Comparison of ENCODE assay signal across 18 mouse cellular contexts in the genomic region with DNA sequence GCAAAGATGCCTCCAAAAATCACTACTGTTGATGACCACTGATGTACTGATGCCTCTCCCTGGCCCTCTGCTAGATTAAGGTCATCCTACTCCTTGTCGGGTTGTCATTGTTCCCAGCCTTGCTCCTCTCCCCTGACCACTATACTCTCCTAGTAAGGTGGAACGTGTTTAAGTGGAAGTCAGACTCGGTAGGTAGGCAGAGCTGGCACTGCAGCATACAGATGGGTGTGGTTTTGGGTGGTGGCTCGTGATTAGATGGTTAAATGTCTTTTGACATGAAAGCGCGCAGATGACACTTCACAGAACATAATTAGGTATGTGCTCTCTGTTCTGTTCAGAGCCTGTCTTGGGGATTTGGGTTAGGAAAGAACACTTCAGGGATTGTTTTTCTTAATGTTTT. TPM values are rescaled to one million over a fixed set of nuclear protein-coding genes. Genes with fewer than 3 reads are reported as not detected.
DNase-seq lines count a peak whose midpoint lies in the region; ATAC-seq lines count a peak whose summit lies in the region.
"Had no signal": no experiment of that assay in that cellular context is flagged by ENCODE, and none has a peak within 500 bp of the region (broad histone marks: within the 10 kb centered on the region; RNA-seq: fewer than 3 reads in every experiment).

No protein-coding gene starts in this region.

- H3K27ac ChIP-seq in heart, embryonic 12.5 days (ENCODE audit: poor library complexity, severe bottlenecking), result 0 out of 2 replicates have a peak overlapping the region, but pooled peaks have one; percentile 17
- peak overlapping the region; percentile 97 for H3K27ac ChIP-seq in liver, embryonic 13.5 days
- no peak overlapping the region for H3K27ac ChIP-seq in midbrain, embryonic 15.5 days
- H3K27ac ChIP-seq: forebrain, embryonic 13.5 days; hindbrain, embryonic 14.5 days; lung, embryonic 15.5 days had no signal

- no peak for DNase-seq in heart, postnatal 10 days
- peak; percentile 77 for DNase-seq in c-Kit-positive CD71-positive TER-119-positive erythroid progenitor cells, embryonic 14.5 days (ENCODE audit: low spot score)
- DNase-seq in liver, embryonic 13.5 days, result peak; percentile 73
- peak; percentile 22 to 31 for DNase-seq in spleen, postnatal 14 days (ENCODE audit: low spot score in 2 of 2)
- DNase-seq in layer of hippocampus, adult 9-11 months, result no peak
- DNase-seq in kidney, postnatal 36 days, result no peak
- DNase-seq: adrenal gland, postnatal 36 days; kidney, adult 2 months; left cerebral cortex, postnatal 4 days; retina, postnatal 1 day; thymus, postnatal 25 days had no signal

- peaks cover 18% of the 10 kb centered on the region for H3K4me1 ChIP-seq in heart, embryonic 12.5 days (replicated peaks)
- peaks cover 60% of the 10 kb centered on the region for H3K4me1 ChIP-seq in liver, embryonic 13.5 days (replicated peaks)
- no peaks in the 10 kb centered on the region for H3K4me1 ChIP-seq in midbrain, embryonic 15.5 days
- H3K4me1 ChIP-seq: forebrain, embryonic 13.5 days; lung, embryonic 15.5 days had no signal

- no peak overlapping the region for H3K4me3 ChIP-seq in heart, embryonic 12.5 days
- peak overlapping the region; percentile 69 for H3K4me3 ChIP-seq in liver, embryonic 13.5 days (replicated peaks)
- no peak overlapping the region for H3K4me3 ChIP-seq in midbrain, embryonic 15.5 days
- H3K4me3 ChIP-seq: forebrain, embryonic 13.5 days; lung, embryonic 15.5 days; megakaryocyte, embryonic 14.5 days had no signal

- H3K9me3 ChIP-seq in heart, embryonic 12.5 days (replicated peaks), result no peaks in the 10 kb centered on the region
- H3K9me3 ChIP-seq in liver, embryonic 13.5 days (replicated peaks), result no peaks in the 10 kb centered on the region
- H3K9me3 ChIP-seq in midbrain, embryonic 15.5 days, result no peaks in the 10 kb centered on the region
- H3K9me3 ChIP-seq: forebrain, embryonic 13.5 days; lung, embryonic 15.5 days; megakaryocyte, embryonic 14.5 days had no signal

- H3K4me2 ChIP-seq in heart, embryonic 12.5 days, result 0 out of 2 replicates have a peak overlapping the region, but pooled peaks have one; percentile 7
- peak overlapping the region; percentile 83 for H3K4me2 ChIP-seq in liver, embryonic 13.5 days
- H3K4me2 ChIP-seq in midbrain, embryonic 15.5 days, result no peak overlapping the region
- H3K4me2 ChIP-seq: forebrain, embryonic 13.5 days; hindbrain, embryonic 14.5 days; lung, embryonic 15.5 days had no signal

- ATAC-seq in heart, embryonic 12.5 days (ENCODE audit: insufficient number of reproducible peaks, low FRiP score), result peak; percentile 83
- peak; percentile 87 for ATAC-seq in liver, embryonic 13.5 days (ENCODE audit: low read depth)
- no peak for ATAC-seq in midbrain, embryonic 15.5 days (replicated peaks)
- ATAC-seq: forebrain, embryonic 13.5 days; Patski had no signal

- intact Hi-C loops in heart, postnatal 10 days (cut with DNase I), result no loop called here

- H3K36me3 ChIP-seq in heart, embryonic 12.5 days, result no peaks in the 10 kb centered on the region
- peaks cover 15% of the 10 kb centered on the region for H3K36me3 ChIP-seq in liver, embryonic 13.5 days
- no peaks in the 10 kb centered on the region for H3K36me3 ChIP-seq in midbrain, embryonic 15.5 days (replicated peaks)
- H3K36me3 ChIP-seq: lung, embryonic 15.5 days had no signal

- H3K27me3 ChIP-seq in heart, embryonic 12.5 days (replicated peaks), result no peaks in the 10 kb centered on the region
- H3K27me3 ChIP-seq in liver, embryonic 13.5 days, result no peaks in the 10 kb centered on the region
- no peaks in the 10 kb centered on the region for H3K27me3 ChIP-seq in midbrain, embryonic 15.5 days (replicated peaks)
- H3K27me3 ChIP-seq: forebrain, embryonic 13.5 days; lung, embryonic 15.5 days; megakaryocyte, embryonic 14.5 days; Patski had no signal

- 70% methylated on average over 6 of the region's 6 CpGs for WGBS in heart, embryonic 12.5 days
- 20% methylated on average over 6 of the region's 6 CpGs for WGBS in liver, embryonic 13.5 days (ENCODE audit: insufficient replicate concordance)
- WGBS in midbrain, embryonic 15.5 days, result 82% methylated on average over 6 of the region's 6 CpGs

- no peak overlapping the region for H3K9ac ChIP-seq in heart, embryonic 12.5 days
- H3K9ac ChIP-seq in liver, embryonic 13.5 days, result peak overlapping the region; percentile 84
- H3K9ac ChIP-seq in midbrain, embryonic 15.5 days, result no peak overlapping the region
- H3K9ac ChIP-seq: forebrain, embryonic 13.5 days; hindbrain, embryonic 14.5 days; lung, embryonic 15.5 days had no signal

RNA-seq across cellular contexts. Expression of a gene that starts 12.8 kb away (rescaled TPM):
- polyA plus RNA-seq in heart, embryonic 12.5 days (2016; fragmentation: Nextera tagmentation; extraction: Ambion mirVana), result 35.3 and 35.7 TPM in 2 replicates
- total RNA-seq in heart, postnatal 10 days (2021), result 10 to 100 TPM; 39.1 to 45.4 TPM
- polyA plus RNA-seq in liver, embryonic 13.5 days (2015; fragmentation: Nextera tagmentation; extraction: Ambion mirVana), result 76.9 and 92.7 TPM in 2 replicates
- 74.7 and 82.0 TPM in 2 replicates for polyA plus RNA-seq in midbrain, embryonic 15.5 days (2015; fragmentation: Nextera tagmentation; extraction: Ambion mirVana)

Comparison
In these comparisons a context has a peak if more than half of its experiments do, and no peak if none do; other contexts are left out.
1. DNase-seq: peak in c-Kit-positive CD71-positive TER-119-positive erythroid progenitor cells, embryonic 14.5 days (single experiment), liver, embryonic 13.5 days (single experiment) and spleen, postnatal 14 days (2 of 2); none in heart, postnatal 10 days (0 of 2), layer of hippocampus, adult 9-11 months (single experiment) and kidney, postnatal 36 days (0 of 2).